Mouse (Mus musculus): ENCODE results near the gene Chmp2a.

Gene Chmp2a

GRCm38 (mm10) chr7:12998851-12999250 is 35.8 kb downstream of the Chmp2a start, which contains the start of gene Trim28:
Gene Trim28 (plus strand): TSS chr7:12999114.
- DNase-seq (ENCODE audit: low spot score) = no peak

DNA sequence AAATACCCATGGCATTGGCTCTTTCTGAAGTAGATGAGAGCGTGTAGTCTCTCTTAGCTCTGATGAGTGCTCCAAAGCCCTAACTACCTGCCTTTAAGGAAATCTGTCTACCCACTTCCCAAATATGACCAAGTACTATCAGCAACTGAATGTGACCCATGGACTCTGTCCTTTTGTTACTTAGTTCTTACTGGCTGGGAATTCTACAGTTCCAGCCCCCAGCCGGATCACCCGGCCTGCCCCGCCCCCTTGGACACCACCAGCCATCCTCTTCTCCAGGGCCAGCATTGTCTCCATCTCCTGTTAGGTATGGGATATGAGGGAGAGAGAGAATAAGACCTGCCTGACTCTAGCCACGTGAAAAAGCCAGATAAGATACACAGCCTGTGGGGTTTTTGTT is 36.6 kb downstream of the Chmp2a start, which contains the start of gene Slc27a5:
Gene Slc27a5, minus strand, starts transcription at position 140 of the 400 bp plus-strand sequence.
- no peak for DNase-seq (ENCODE audit: low spot score)

DNA sequence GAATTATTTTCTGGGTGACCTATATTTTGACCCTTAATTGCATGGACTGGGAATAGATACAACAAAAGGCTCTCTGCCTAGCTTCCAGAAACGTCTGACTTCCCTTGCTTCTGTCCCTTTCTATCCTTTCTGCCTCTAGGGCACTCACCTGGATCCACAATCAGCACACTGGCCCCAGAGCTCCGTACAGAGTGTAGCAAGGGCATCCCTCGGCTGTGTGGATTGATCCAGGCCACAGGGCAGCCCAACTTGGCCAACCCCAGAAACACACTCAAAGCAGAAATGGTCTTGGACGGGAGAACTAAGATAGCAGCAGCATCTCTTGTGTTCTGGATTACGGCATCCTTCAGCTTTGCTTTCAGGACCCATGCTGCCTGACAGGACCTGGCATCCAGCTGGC is 37.4 kb downstream of the Chmp2a start:
- no peak for DNase-seq (ENCODE audit: low spot score)

GRCm38 (mm10) chr7:12995862-12996261 is 38.7 kb downstream of the Chmp2a start:
- DNase-seq (ENCODE audit: low spot score) = no peak

- no peak for DNase-seq (ENCODE audit: low spot score)
Measured at GRCm38 (mm10) chr7:12993148-12993547, 41.5 kb downstream of the Chmp2a start.

GRCm38 (mm10) chr7:12992222-12992621 is 42.4 kb downstream of the Chmp2a start:
- DNase-seq (ENCODE audit: low spot score) = peak; percentile 74

DNA sequence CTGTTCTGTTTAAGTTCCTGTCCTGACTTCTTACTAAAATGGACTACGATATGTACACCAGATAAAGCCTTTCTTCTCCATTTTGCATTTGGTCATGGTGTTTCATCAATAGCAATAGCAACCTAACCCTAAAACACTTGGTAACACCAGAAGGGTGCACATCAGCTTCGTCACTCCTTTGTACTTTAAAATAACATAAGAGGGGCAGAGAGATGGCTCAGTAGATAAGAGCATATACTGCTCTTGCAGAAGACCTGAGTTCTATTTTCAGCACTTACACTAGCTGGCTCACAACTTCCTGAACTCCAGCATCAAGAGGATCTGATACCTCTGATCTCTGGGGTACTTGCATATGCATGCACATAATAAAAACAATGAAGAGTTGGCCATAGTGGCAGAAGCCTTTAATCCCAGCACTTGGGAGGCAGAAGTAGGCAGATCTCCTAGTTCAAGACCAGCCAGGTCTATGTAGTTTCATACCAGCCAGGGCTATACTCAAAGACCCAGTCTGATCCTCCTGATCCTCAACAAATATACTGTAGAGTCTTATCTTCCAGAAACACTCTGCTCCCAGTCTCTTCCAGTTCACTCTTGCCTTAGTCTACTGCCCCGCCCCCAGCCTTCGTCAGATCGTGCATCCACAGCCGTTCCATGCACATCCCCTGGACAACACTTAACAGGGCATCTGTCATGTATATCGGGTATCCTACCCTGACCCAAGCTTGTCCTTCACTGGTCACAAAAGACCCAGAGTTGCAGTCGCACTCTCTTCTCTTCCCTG is 47.0 kb downstream of the Chmp2a start:
- peak; percentile 63 for DNase-seq (ENCODE audit: low spot score)

GRCm38 (mm10) chr7:12986906-12987305 is 47.7 kb downstream of the Chmp2a start:
- DNase-seq (ENCODE audit: low spot score) = no peak

DNA sequence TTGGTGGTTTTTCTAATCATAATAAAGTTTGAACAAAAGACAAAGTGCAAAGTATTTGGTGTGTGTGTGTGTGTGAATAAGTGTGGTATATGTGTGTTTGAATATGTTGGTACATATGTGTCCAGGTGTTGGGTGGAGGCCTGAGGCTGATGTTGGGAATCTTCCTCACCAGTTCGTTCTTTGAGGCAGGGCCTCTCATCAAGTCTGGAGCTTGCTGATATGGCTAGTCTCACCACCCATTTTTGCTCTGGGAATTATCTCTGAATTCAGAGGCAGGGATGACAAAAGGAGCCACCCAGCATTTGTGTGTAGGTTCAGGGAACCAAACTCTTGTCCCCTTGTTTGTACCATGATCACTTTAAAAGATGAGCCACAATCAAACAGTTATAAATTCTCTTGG is 48.9 kb downstream of the Chmp2a start:
- peak; percentile 59 for DNase-seq (ENCODE audit: low spot score)

Data from c-Kit-positive CD71-positive TER-119-positive erythroid progenitor cells, embryonic 14.5 days (primary cell).